Comparison of ENCODE assay signal across 9 mouse cellular contexts in the genomic region with DNA sequence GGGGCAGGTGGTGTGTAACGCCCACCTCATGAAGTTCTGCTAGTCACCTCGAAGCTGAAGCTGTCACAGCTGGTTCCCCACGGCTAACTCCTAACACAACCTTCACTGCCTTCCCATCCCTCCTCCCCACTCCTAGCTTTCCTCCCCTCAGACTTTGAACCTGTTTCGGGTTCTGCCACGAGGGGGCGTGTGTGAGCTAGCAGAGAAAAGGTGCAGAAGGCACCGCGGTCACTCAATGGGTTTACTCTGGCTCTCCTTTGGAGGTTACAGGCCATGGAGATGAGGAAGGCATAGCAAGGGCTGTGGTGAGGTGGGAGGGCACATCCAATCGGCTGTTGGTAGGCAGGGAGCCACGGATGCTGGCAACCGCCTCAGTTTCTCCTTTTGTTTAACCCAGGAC.
DNase-seq lines count a peak whose midpoint lies in the region; ATAC-seq lines count a peak whose summit lies in the region.
"Had no signal": no experiment of that assay in that cellular context is flagged by ENCODE, and none has a peak within 500 bp of the region (broad histone marks: within the 10 kb centered on the region; RNA-seq: fewer than 3 reads in every experiment).

No protein-coding gene starts in this region.

- no peak for ATAC-seq in heart, embryonic 11.5 days (replicated peaks; ENCODE audit: insufficient number of reproducible peaks, low FRiP score, low TSS enrichment)
- peak; percentile 60; the same call in 1 of the 2 replicates for ATAC-seq in common myeloid progenitor, adult 5-6 weeks (replicated peaks; ENCODE audit: low read depth, poor library complexity, severe bottlenecking)

- H3K4me3 ChIP-seq in heart, embryonic 10.5 days: no peak overlapping the region
- no peak overlapping the region for H3K4me3 ChIP-seq in heart, embryonic 11.5 days (ENCODE audit: low read depth, low read length)
- H3K4me3 ChIP-seq: megakaryocyte, embryonic 14.5 days had no signal

- no peaks in the 10 kb centered on the region for H3K27me3 ChIP-seq in heart, embryonic 10.5 days (ENCODE audit: insufficient read depth, poor library complexity, severe bottlenecking)
- 0 out of 2 replicates have a peak, but pooled peaks cover 5% of the 10 kb centered on the region for H3K27me3 ChIP-seq in heart, embryonic 11.5 days (ENCODE audit: control insufficient read depth, insufficient read depth, low read length)
- H3K27me3 ChIP-seq: megakaryocyte, embryonic 14.5 days had no signal

- 22% methylated on average over 11 of the region's 11 CpGs for WGBS in heart, embryonic 10.5 days
- 19% methylated on average over 11 of the region's 11 CpGs for WGBS in heart, embryonic 11.5 days (ENCODE audit: insufficient replicate concordance)

- H3K27ac ChIP-seq in heart, embryonic 10.5 days: no peak overlapping the region
- H3K27ac ChIP-seq in heart, embryonic 11.5 days (ENCODE audit: low read depth, low read length): no peak overlapping the region

- no peak overlapping the region for H3K4me2 ChIP-seq in heart, embryonic 11.5 days

- H3K9me3 ChIP-seq in heart, embryonic 10.5 days: no peaks in the 10 kb centered on the region
- no peaks in the 10 kb centered on the region for H3K9me3 ChIP-seq in heart, embryonic 11.5 days (replicated peaks; ENCODE audit: control insufficient read depth, low read length)

- no peaks in the 10 kb centered on the region; the same call in 1 of the 2 replicates for H3K4me1 ChIP-seq in heart, embryonic 10.5 days
- no peaks in the 10 kb centered on the region for H3K4me1 ChIP-seq in heart, embryonic 11.5 days (ENCODE audit: control insufficient read depth, insufficient read depth, low read length)
- H3K4me1 ChIP-seq: megakaryocyte, embryonic 14.5 days had no signal

- no peak overlapping the region for H3K9ac ChIP-seq in heart, embryonic 11.5 days (ENCODE audit: low read depth, low read length)

- DNase-seq in heart, embryonic 10.5 days (ENCODE audit: low spot score): peak; percentile 79
- DNase-seq in thymus, postnatal 4 days: peak; percentile 40
- no peak for DNase-seq in thymus, postnatal 0 days (ENCODE audit: low spot score)
- DNase-seq in kidney, postnatal 14 days: peak; percentile 53
- peak; percentile 47 for DNase-seq in ovary, postnatal 14 days (ENCODE audit: low spot score)
- DNase-seq in natural killer cell, adult 2 months (ENCODE audit: low spot score in 2 of 2): no peak

- no peaks in the 10 kb centered on the region for H3K36me3 ChIP-seq in heart, embryonic 10.5 days
- no peaks in the 10 kb centered on the region for H3K36me3 ChIP-seq in heart, embryonic 11.5 days (ENCODE audit: control insufficient read depth, insufficient read depth, low read length)

Comparison
In these comparisons a context has a peak if more than half of its experiments do, and no peak if none do; other contexts are left out.
1. DNase-seq: peak in heart, embryonic 10.5 days (single experiment), thymus, postnatal 4 days (single experiment), kidney, postnatal 14 days (single experiment) and ovary, postnatal 14 days (single experiment); none in thymus, postnatal 0 days (single experiment) and natural killer cell, adult 2 months (0 of 2).